Mouse (Mus musculus): Measurements from ENCODE around the gene Psmb9.

DNA sequence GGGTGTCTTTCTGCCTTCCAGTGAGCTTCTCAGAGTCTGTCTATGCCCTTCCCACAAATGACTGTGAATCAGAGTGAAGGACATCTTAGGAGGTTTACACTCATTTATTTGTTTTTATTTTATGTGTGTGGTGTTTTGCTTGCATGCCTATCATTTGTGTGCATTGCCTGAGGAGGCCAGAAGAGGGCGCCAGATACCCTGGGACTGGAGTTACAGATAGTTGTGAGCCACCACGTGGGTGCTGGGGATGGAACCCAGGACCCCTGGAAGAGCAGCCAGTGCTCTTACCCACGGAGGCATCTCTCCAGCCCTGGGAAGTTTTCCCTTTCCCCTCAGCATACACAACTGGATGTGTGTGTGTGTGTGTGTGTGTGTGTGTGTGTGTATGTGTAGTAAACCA lies 22.1 kb upstream of the Psmb9 start:
- peak; percentile 77 for TF ChIP-seq CTCF (IDR thresholded peaks at IDR 0.05; ENCODE audit: low read depth)
- TF ChIP-seq EP300 (IDR thresholded peaks at IDR 0.05; ENCODE audit: low read depth) = no peak
